Mouse (Mus musculus) embryonic facial prominence, embryonic 11.5 days (tissue): ENCODE measurements at regions not wholly inside any gene's neighbourhood (a gene's known extent, or its start where the extent isn't known, plus 50 kb on each side); places are given as distances from the start of the nearest gene placed in this dataset.
A peak's percentile ranks its signal among the peaks of the same experiment; 100 is the strongest.
"Not testable (repeated sequence)": the region's sequence is repeated elsewhere in the genome, so short reads cannot be mapped to it uniquely, and the experiment has no call there.

Source experiments
- ATAC-seq: fragments of 200-750 bp; cut with Nextera tagmentation; replicated peaks from 2 replicates; pipeline ENCODE4 v1.8.0; 2017; ENCODE audit warnings: low read depth; ENCODE audit not compliant: insufficient number of reproducible peaks, low FRiP score, low TSS enrichment
- DNase-seq: peaks from one replicate; pipeline ENCODE4 v3.0.0-alpha.2; 2015; ENCODE audit warnings: low spot score
- H3K27ac ChIP-seq: fragments of 300-500 bp; sonication (generic); replicated peaks from 2 replicates; pipeline ENCODE4 v1.5.1; 2014; ENCODE audit warnings: mild to moderate bottlenecking, low read depth, low read length, control low read depth
- H3K27me3 ChIP-seq: fragments of 300-500 bp; sonication (generic); 2 replicates; pipeline ENCODE4 v1.6.1; 2014; ENCODE audit warnings: mild to moderate bottlenecking, low read length, moderate library complexity, mixed read lengths; ENCODE audit not compliant: control insufficient read depth, insufficient read depth
- H3K36me3 ChIP-seq: fragments of 300-500 bp; sonication (generic); replicated peaks from 2 replicates; pipeline ENCODE4 v1.6.1; 2014; ENCODE audit warnings: low read depth, mild to moderate bottlenecking, low read length, moderate library complexity, mixed read lengths; ENCODE audit not compliant: control insufficient read depth, insufficient read depth
- H3K4me1 ChIP-seq: fragments of 300-500 bp; sonication (generic); 2 replicates; pipeline ENCODE4 v1.6.1; 2014; ENCODE audit warnings: low read length, mixed read lengths; ENCODE audit not compliant: control insufficient read depth, insufficient read depth
- H3K4me2 ChIP-seq: fragments of 300-500 bp; sonication (generic); 2 replicates; pipeline ENCODE4 v1.6.1; 2014; ENCODE audit warnings: low read depth, mild to moderate bottlenecking, control low read depth, low read length, moderate library complexity
- H3K4me3 ChIP-seq: fragments of 300-500 bp; sonication (generic); 2 replicates; pipeline ENCODE4 v1.5.1; 2014; ENCODE audit warnings: low read depth, low read length, control low read depth
- H3K9ac ChIP-seq: fragments of 300-500 bp; sonication (generic); replicated peaks from 2 replicates; pipeline ENCODE4 v1.6.1; 2014; ENCODE audit warnings: mild to moderate bottlenecking, control low read depth, low read length
- H3K9me3 ChIP-seq: fragments of 300-500 bp; sonication (generic); replicated peaks from 2 replicates; pipeline ENCODE4 v1.6.1; 2016; ENCODE audit warnings: mild to moderate bottlenecking, low read length, inconsistent platforms, mixed read lengths; ENCODE audit not compliant: control insufficient read depth
- WGBS: fragments of 180-500 bp; shearing (Covaris S2); extraction: QIAGEN DNeasy Blood & Tissue Kit; methylation state at CpG from one replicate; pipeline ENCODE4 v1.1.7; 2014; 5-methylcytosine and 5-hydroxymethylcytosine counted together

DNA sequence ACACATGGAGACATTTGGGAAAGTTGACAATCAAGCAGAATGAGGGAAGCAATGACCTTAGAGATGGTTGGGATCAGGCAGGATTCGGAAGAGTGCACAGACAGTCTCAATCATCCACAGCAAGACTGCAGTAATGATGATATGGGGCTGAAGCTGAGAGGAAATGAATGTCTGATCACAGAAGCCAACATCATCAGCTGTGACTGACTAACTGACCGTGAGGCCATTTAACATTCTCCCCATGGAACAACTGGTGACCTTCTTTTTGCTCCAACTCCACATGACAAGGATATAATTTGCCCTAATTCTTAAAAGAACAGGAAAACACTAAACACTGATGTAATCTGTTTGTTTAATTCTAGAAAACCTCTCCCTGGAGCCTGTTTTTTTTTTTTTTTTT, 157.3 kb upstream of the P2ry1 start:
- H3K9ac ChIP-seq, result no peak overlapping the region
- DNase-seq (no peak), ATAC-seq (no peak)
- no peak overlapping the region for H3K27ac ChIP-seq
- no peaks in the 10 kb centered on the region for H3K36me3 ChIP-seq
- H3K4me3 ChIP-seq, result no peak overlapping the region
- H3K4me2 ChIP-seq, result no peak overlapping the region
- 67% methylated on average over 2 of the region's 2 CpGs for WGBS
- no peaks in the 10 kb centered on the region for H3K9me3 ChIP-seq
- no peaks in the 10 kb centered on the region for H3K4me1 ChIP-seq
- H3K27me3 ChIP-seq, result no peaks in the 10 kb centered on the region

DNA sequence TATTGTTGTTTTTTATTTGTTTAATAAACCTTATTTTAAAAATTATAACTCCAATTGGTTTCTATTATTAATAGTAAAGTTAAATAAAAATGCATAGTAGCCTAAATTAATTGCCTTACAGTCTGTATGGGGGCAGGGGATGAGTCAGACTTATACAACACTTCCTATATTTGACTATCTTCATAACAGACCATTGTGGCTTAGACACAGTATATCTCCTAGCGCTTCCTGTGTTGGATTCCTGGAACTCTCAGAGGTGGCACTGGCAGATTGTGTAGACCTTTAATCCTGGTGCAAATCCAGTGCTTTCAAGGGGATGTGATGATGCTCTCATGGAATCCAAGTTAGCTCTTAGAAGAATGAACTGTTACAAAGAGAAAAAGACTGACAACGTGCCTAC, 154.2 kb upstream of the P2ry1 start:
- Histone ChIP-seq H3K27me3 (no peaks in the 10 kb centered on the region), H3K4me2 (no peak overlapping the region), H3K9ac (no peak overlapping the region), H3K9me3 (no peaks in the 10 kb centered on the region), H3K36me3 (no peaks in the 10 kb centered on the region), H3K27ac (no peak overlapping the region), H3K4me1 (no peaks in the 10 kb centered on the region), H3K4me3 (no peak overlapping the region)
- ATAC-seq, result no peak
- DNase-seq, result no peak
- 91% methylated on average over 2 of the region's 2 CpGs for WGBS

DNA sequence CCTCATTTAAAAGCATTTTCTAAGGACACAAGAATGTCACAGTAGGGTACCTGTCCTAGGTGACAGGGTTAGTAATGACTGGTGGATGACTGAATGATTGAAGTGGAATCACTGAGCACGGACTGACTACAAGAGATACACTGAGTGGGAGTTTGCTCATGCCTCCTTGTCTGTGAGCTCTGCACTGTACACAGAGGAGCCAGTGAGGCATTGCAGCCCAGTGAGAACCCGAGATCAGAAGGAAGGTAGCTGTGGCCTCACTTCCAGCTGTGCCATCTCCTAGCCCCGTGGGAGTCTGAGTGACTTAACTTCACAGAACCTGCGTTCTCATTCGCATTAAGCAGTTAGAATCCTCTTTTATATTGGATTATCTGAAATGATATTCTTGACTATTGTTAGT, 148.8 kb upstream of the P2ry1 start:
- Histone ChIP-seq H3K27me3 (no peaks in the 10 kb centered on the region), H3K4me2 (no peak overlapping the region), H3K4me3 (no peak overlapping the region), H3K4me1 (no peaks in the 10 kb centered on the region), H3K27ac (no peak overlapping the region), H3K9me3 (no peaks in the 10 kb centered on the region), H3K36me3 (no peaks in the 10 kb centered on the region), H3K9ac (no peak overlapping the region)
- ATAC-seq (no peak), DNase-seq (no peak)
- 57% methylated on average over 5 of the region's 5 CpGs for WGBS

DNA sequence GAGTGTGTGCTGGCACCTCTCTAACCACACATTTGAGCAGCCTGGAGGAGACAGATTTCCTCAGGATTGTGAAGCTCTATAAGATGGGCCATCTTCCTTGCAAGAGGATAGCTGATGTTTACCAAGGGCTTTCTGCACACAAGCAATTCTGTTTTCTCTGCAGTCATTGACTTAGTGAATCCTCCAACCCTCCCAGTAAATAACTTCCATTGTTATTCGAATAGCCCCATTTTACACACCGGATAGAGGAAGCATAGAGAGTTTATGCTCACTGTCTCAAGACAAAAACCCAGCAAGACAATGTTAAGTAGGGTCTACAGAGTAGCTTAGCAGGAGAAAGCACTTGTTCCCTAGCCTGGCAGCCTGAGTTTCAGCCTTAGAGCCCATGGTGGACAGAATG, 146.9 kb upstream of the P2ry1 start:
- no peak overlapping the region for H3K27ac ChIP-seq
- WGBS, result 61% methylated on average over 2 of the region's 2 CpGs
- H3K27me3 ChIP-seq, result no peaks in the 10 kb centered on the region
- H3K9ac ChIP-seq, result no peak overlapping the region
- H3K36me3 ChIP-seq, result no peaks in the 10 kb centered on the region
- no peaks in the 10 kb centered on the region for H3K9me3 ChIP-seq
- H3K4me3 ChIP-seq, result no peak overlapping the region
- DNase-seq (no peak), ATAC-seq (no peak)
- no peaks in the 10 kb centered on the region for H3K4me1 ChIP-seq
- H3K4me2 ChIP-seq, result no peak overlapping the region

DNA sequence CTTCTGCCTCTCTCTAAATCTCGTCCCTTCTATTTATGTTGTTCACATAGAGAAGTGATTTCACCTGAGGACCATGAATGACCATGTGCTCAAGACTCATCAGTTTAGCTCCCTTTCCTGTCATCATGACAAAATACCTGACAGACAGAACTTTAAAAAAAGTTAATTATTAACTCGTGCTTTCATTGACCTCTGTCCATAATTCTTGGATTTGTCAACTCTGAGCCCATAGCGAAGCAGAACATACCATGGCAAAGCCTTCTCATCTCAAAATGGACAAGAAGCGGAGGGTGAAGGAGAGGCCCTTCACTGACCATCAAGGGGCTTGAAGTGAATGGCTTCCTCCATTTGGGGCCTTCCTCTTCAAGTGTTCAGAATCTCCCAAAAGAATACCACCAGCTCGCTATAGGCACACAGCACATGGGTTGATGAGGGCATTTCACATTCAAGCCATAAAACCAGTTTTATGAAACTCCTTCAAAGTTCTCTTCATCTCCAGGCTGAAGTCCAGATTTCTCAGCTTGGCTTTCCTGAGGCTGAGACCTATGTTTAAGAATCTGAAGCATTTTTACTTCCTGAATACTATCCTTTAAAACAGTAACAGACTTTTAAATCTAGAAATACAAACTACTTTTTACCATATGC, 144.0 kb upstream of the P2ry1 start:
- Histone ChIP-seq H3K9me3 (no peaks in the 10 kb centered on the region), H3K36me3 (no peaks in the 10 kb centered on the region), H3K4me3 (no peak overlapping the region), H3K4me1 (no peaks in the 10 kb centered on the region), H3K4me2 (no peak overlapping the region), H3K27me3 (no peaks in the 10 kb centered on the region), H3K27ac (no peak overlapping the region), H3K9ac (no peak overlapping the region)
- WGBS, result 89% methylated on average over 5 of the region's 5 CpGs
- ATAC-seq, result no peak
- DNase-seq, result no peak

DNA sequence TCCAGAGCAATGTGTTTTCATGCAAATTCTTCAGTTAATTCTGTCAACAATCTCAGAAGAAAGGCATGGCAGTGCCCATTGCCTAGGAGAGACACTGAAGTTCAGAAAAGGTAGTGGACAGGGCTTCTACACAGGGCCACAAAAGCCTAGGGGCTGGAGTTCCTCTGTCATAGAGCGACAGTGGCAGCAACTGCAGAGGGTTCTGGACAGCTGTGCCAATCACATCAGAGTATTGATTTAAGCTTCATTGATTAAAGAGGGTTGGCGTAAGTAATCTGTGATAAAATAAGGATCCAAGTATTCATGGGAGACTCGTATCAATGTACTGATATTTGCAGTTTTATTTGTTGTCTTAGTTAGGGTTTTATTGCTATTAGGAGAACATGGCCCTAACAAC, 143.5 kb upstream of the P2ry1 start:
- H3K9me3 ChIP-seq, result no peaks in the 10 kb centered on the region
- ATAC-seq, result no peak
- WGBS, result 84% methylated on average over 3 of the region's 3 CpGs

DNA sequence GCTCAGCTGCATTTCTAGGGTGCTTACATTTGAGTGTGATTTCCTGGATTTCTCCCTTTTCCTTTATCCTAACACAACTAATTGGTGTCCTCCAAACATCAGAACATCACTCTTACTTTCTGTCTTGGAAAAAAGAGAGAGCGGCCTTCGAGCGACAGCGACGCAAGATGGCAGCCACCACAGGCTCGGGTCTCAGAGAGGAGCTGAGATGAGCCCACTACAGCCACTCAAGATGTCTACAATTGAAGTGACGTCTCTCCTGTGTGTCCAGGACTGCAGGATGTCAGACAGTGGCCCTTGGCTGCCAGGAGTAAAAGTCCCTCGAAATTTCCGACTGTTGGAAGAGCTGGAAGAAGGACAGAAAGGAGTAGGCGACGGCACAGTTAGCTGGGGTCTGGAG, 125.7 kb upstream of the P2ry1 start:
- H3K36me3 ChIP-seq, DNase-seq, ATAC-seq, H3K9ac ChIP-seq, H3K9me3 ChIP-seq, H3K4me3 ChIP-seq, H3K27me3 ChIP-seq, H3K4me2 ChIP-seq, H3K4me1 ChIP-seq, H3K27ac ChIP-seq: not testable (repeated sequence)
- WGBS, result 94% methylated on average over 9 of the region's 11 CpGs

More for the DNA sequence above, 143.5 kb upstream of the P2ry1 start:
- H3K4me2 ChIP-seq, result no peak overlapping the region
- H3K27ac ChIP-seq, result no peak overlapping the region
- no peaks in the 10 kb centered on the region for H3K36me3 ChIP-seq
- no peak for DNase-seq
- no peak overlapping the region for H3K9ac ChIP-seq
- H3K27me3 ChIP-seq, result no peaks in the 10 kb centered on the region
- H3K4me3 ChIP-seq, result no peak overlapping the region
- H3K4me1 ChIP-seq, result no peaks in the 10 kb centered on the region

DNA sequence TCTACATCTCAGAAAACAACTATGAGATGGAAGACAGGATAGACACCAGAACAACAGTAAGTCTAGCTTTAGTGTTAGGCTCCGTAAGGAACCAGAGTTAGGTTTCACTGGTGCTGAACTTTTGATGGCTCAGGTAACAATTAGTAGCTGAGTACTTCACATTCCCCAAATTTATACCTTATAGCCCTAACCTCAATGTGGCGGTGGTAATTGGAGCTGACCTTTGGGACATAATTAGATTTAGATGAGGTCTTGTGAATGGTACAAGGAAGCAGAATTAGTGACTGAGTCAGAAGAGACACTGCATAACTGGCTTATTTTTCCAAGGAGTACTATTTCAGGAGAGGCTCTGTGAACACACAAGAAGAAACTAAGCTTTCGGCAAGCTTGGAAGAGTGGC, 123.7 kb upstream of the P2ry1 start:
- no peaks in the 10 kb centered on the region for H3K27me3 ChIP-seq
- H3K9me3 ChIP-seq, result no peaks in the 10 kb centered on the region
- no peaks in the 10 kb centered on the region for H3K36me3 ChIP-seq
- no peaks in the 10 kb centered on the region; the same call in 1 of the 2 replicates for H3K4me1 ChIP-seq
- DNase-seq, result peak; percentile 42
- 51% methylated on average over 3 of the region's 3 CpGs for WGBS
- H3K4me3 ChIP-seq, result no peak overlapping the region
- no peak overlapping the region for H3K4me2 ChIP-seq
- H3K27ac ChIP-seq, result no peak overlapping the region
- no peak overlapping the region for H3K9ac ChIP-seq
- peak; percentile 48; the same call in 1 of the 2 replicates for ATAC-seq
